Comparison of ENCODE assay signal across 8 mouse cellular contexts in the genomic region with DNA sequence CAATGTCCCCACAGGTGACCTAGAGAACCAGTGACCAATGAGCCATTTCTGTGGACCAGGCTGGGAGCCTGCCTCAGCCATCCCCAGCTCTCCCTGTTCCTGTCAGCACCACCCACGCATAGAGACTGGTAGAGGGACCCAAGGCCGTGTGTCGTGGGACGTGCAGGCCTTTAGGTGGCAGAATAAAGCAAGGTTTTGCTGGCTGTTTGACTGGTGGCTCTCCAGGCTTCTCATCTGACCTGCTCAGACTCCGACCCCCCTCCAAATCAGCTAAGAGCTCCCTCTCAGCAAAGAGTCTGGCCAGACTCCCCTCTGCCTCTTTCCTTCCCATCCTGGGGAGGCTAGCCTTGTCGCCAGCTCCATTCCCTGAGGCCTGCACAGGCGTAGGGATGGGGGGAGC. TPM values are rescaled to one million over a fixed set of nuclear protein-coding genes. Genes with fewer than 3 reads are reported as not detected.
DNase-seq lines count a peak whose midpoint lies in the region; ATAC-seq and TF ChIP-seq lines count a peak whose summit lies in the region.

No protein-coding gene starts in this region.

- H3K4me3 ChIP-seq in forebrain, postnatal 0 days (ENCODE audit: low read depth, low read length) = no peak overlapping the region
- H3K4me3 ChIP-seq in neural tube, embryonic 13.5 days = no peak overlapping the region

- peak; percentile 84 for ATAC-seq in forebrain, postnatal 0 days
- peak; percentile 55; the same call in 1 of the 2 replicates for ATAC-seq in neural tube, embryonic 13.5 days (ENCODE audit: low read depth)

- no peaks in the 10 kb centered on the region for H3K27me3 ChIP-seq in forebrain, postnatal 0 days (ENCODE audit: insufficient read depth, low read length)
- H3K27me3 ChIP-seq in neural tube, embryonic 13.5 days = no peaks in the 10 kb centered on the region

- H3K9me3 ChIP-seq in forebrain, postnatal 0 days (ENCODE audit: low read length) = no peaks in the 10 kb centered on the region
- H3K9me3 ChIP-seq in neural tube, embryonic 13.5 days = no peaks in the 10 kb centered on the region

- no peak overlapping the region for H3K27ac ChIP-seq in forebrain, postnatal 0 days (ENCODE audit: low read depth, low read length)
- H3K27ac ChIP-seq in neural tube, embryonic 13.5 days (replicated peaks) = peak overlapping the region; percentile 83

- 50% methylated on average over 7 of the region's 7 CpGs for WGBS in forebrain, postnatal 0 days
- 63% methylated on average over 7 of the region's 7 CpGs for WGBS in neural tube, embryonic 13.5 days

- H3K36me3 ChIP-seq in forebrain, postnatal 0 days (ENCODE audit: insufficient read depth) = peaks cover 8% of the 10 kb centered on the region
- H3K36me3 ChIP-seq in neural tube, embryonic 13.5 days = peaks cover 6% of the 10 kb centered on the region; the same call in 1 of the 2 replicates

- H3K9ac ChIP-seq in forebrain, postnatal 0 days = no peak overlapping the region
- H3K9ac ChIP-seq in neural tube, embryonic 13.5 days = peak overlapping the region; percentile 42; the same call in 1 of the 2 replicates

- no peak overlapping the region for H3K4me2 ChIP-seq in forebrain, postnatal 0 days (ENCODE audit: low read depth)
- H3K4me2 ChIP-seq in neural tube, embryonic 13.5 days = no peak overlapping the region

- TF ChIP-seq CTCF in forebrain, postnatal 0 days (IDR thresholded peaks at IDR 0.05; ENCODE audit: low read depth) = peak; percentile 66

- H3K4me1 ChIP-seq in forebrain, postnatal 0 days (ENCODE audit: insufficient read depth) = no peaks in the 10 kb centered on the region; the same call in 1 of the 2 replicates
- peaks cover 62% of the 10 kb centered on the region for H3K4me1 ChIP-seq in neural tube, embryonic 13.5 days (replicated peaks)

- DNase-seq in kidney, postnatal 4 days = peak; percentile 16 to 26
- no peak for DNase-seq in kidney, postnatal 25 days
- peak; percentile 66 for DNase-seq in cerebellum, adult 8-10 months
- peak; percentile 66 for DNase-seq in forebrain, postnatal 0 days
- DNase-seq in thymus, adult 18-20 months = no peak
- no peak for DNase-seq in thymus, postnatal 14 days
- DNase-seq in c-Kit-positive CD71-positive TER-119-positive erythroid progenitor cells, embryonic 14.5 days (ENCODE audit: low spot score) = no peak

RNA-seq across cellular contexts. Expression of gene Rbm19, which starts 58.1 kb away (rescaled TPM):
- total RNA-seq in forebrain, postnatal 0 days (2014; rRNA removed) = 19.1 and 27.2 TPM in 2 replicates
- 9.9 and 15.0 TPM in 2 replicates for polyA plus RNA-seq in forebrain, postnatal 0 days (2015; fragmentation: Nextera tagmentation; extraction: Ambion mirVana)
- 17.5 and 18.8 TPM in 2 replicates for polyA plus RNA-seq in neural tube, embryonic 13.5 days (2015; fragmentation: Nextera tagmentation; extraction: Ambion mirVana)

Comparison
In these comparisons a context has a peak if more than half of its experiments do, and no peak if none do; other contexts are left out.
1. DNase-seq: peak in kidney, postnatal 4 days (2 of 2), cerebellum, adult 8-10 months (single experiment) and forebrain, postnatal 0 days (single experiment); none in kidney, postnatal 25 days (0 of 2), thymus, adult 18-20 months (0 of 2), thymus, postnatal 14 days (single experiment) and c-Kit-positive CD71-positive TER-119-positive erythroid progenitor cells, embryonic 14.5 days (single experiment).